Mouse (Mus musculus) hindbrain, embryonic 16.5 days (tissue): ENCODE data around the gene Fam192a. TPM values are rescaled to one million over a fixed set of nuclear protein-coding genes. Genes with fewer than 3 reads are reported as not detected.

Experiments used
- ATAC-seq: fragments of 200-750 bp; cut with Nextera tagmentation; 2 replicates; pipeline ENCODE4 v1.8.0; 2017; ENCODE audit warnings: moderate TSS enrichment, moderate library complexity
- H3K27ac ChIP-seq: fragments of 300-500 bp; sonication (generic); 2 replicates; pipeline ENCODE4 v1.5.1; 2014; ENCODE audit warnings: low read depth, mild to moderate bottlenecking, control low read depth, low read length, moderate library complexity
- H3K27me3 ChIP-seq: fragments of 300-500 bp; sonication (generic); replicated peaks from 2 replicates; pipeline ENCODE4 v1.6.1; 2014; ENCODE audit warnings: low read length; ENCODE audit not compliant: control insufficient read depth, insufficient read depth
- H3K36me3 ChIP-seq: fragments of 300-500 bp; sonication (generic); 2 replicates; pipeline ENCODE4 v1.6.1; 2014; ENCODE audit warnings: mild to moderate bottlenecking, low read length, moderate library complexity, mixed read lengths; ENCODE audit not compliant: control insufficient read depth, insufficient read depth
- H3K4me1 ChIP-seq: fragments of 300-500 bp; sonication (generic); 2 replicates; pipeline ENCODE4 v1.6.1; 2014; ENCODE audit warnings: low read depth, low read length; ENCODE audit not compliant: control insufficient read depth, insufficient read depth
- H3K4me2 ChIP-seq: fragments of 300-500 bp; sonication (generic); 2 replicates; pipeline ENCODE4 v1.6.1; 2014; ENCODE audit warnings: mild to moderate bottlenecking, low read length, control low read depth, moderate library complexity
- H3K4me3 ChIP-seq: fragments of 300-500 bp; sonication (generic); 2 replicates; pipeline ENCODE4 v1.5.1; 2014; ENCODE audit warnings: mild to moderate bottlenecking, low read length, control low read depth, moderate library complexity
- H3K9ac ChIP-seq: fragments of 300-500 bp; sonication (generic); 2 replicates; pipeline ENCODE4 v1.6.1; 2014; ENCODE audit warnings: low read depth, mild to moderate bottlenecking, control low read depth, low read length, moderate library complexity
- H3K9me3 ChIP-seq: fragments of 300-500 bp; sonication (generic); 2 replicates; pipeline ENCODE4 v1.6.1; 2014; ENCODE audit warnings: mild to moderate bottlenecking, low read length, moderate library complexity; ENCODE audit not compliant: control insufficient read depth
- WGBS: fragments of 180-500 bp; shearing (Covaris S2); extraction: QIAGEN DNeasy Blood & Tissue Kit; methylation state at CpG from one replicate; pipeline ENCODE4 v1.1.7; 2014; 5-methylcytosine and 5-hydroxymethylcytosine counted together
- polyA plus RNA-seq: library from polyadenylated mRNA; unstranded; fragments of >200 nt; fragmentation: Nextera tagmentation; extraction: Ambion mirVana; gene quantifications from 2 replicates; pipeline ENCODE4 v1.2.1, GENCODE M21; 2015

Fam192a gene
- polyA plus RNA-seq, 1 experiment from 2014 or later: 67.9 TPM

GRCm38 (mm10) chr8:94566033-94566432, 35.8 kb downstream of the Fam192a start:
- Histone ChIP-seq H3K36me3 (no peaks in the 10 kb centered on the region), H3K27me3 (no peaks in the 10 kb centered on the region), H3K4me2 (no peak overlapping the region), H3K9me3 (no peaks in the 10 kb centered on the region), H3K4me3 (no peak overlapping the region), H3K9ac (0 out of 2 replicates have a peak overlapping the region, but pooled peaks have one; percentile 8), H3K4me1 (peaks cover 34% of the 10 kb centered on the region), H3K27ac (peak overlapping the region; percentile 67)
- WGBS: 50% methylated on average over 6 of the region's 6 CpGs
- ATAC-seq: no peak

- Histone ChIP-seq H3K9ac (no peak overlapping the region), H3K27me3 (no peaks in the 10 kb centered on the region), H3K36me3 (no peaks in the 10 kb centered on the region), H3K4me3 (no peak overlapping the region), H3K4me2 (no peak overlapping the region), H3K4me1 (peaks cover 34% of the 10 kb centered on the region), H3K27ac (no peak overlapping the region), H3K9me3 (no peaks in the 10 kb centered on the region)
- ATAC-seq: no peak
These were observed 37.4 kb downstream of the Fam192a start for GRCm38 (mm10) chr8:94564421-94564820.

- Histone ChIP-seq H3K36me3 (no peaks in the 10 kb centered on the region), H3K4me1 (peaks cover 15% of the 10 kb centered on the region), H3K9ac (no peak overlapping the region), H3K27ac (peak overlapping the region; percentile 48; the same call in 1 of the 2 replicates), H3K4me2 (no peak overlapping the region), H3K27me3 (no peaks in the 10 kb centered on the region), H3K4me3 (no peak overlapping the region), H3K9me3 (no peaks in the 10 kb centered on the region)
- peak; percentile 92 for ATAC-seq
- WGBS: 15% methylated on average over 5 of the region's 5 CpGs
These were observed 40.5 kb downstream of the Fam192a start for GRCm38 (mm10) chr8:94561256-94561655.

DNA sequence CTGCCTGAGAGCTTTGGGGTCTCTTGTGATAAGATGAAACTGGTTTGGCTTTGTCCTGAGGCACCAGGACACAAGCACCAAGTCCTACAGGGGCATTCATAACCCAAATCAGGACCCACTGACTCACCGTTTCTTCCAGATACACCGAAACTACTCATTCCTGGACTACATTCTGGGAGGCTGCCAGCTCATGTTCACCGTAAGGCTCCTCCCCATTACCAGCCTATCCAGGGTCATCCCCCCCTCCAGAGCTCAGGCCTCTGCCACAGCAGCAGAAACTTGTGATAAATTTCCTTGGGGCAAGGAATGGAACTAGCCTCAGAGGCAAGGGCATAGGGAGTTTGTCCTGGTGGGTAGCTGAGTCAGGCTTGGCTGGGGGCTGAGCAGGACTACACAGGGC, 44.5 kb downstream of the Fam192a start:
- H3K4me2 ChIP-seq: no peak overlapping the region
- ATAC-seq: no peak
- WGBS: 68% methylated on average over 3 of the region's 3 CpGs
- no peak overlapping the region for H3K27ac ChIP-seq
- no peak overlapping the region for H3K9ac ChIP-seq
- peaks cover 7% of the 10 kb centered on the region for H3K4me1 ChIP-seq
- H3K4me3 ChIP-seq: no peak overlapping the region
- no peaks in the 10 kb centered on the region for H3K9me3 ChIP-seq
- no peaks in the 10 kb centered on the region for H3K27me3 ChIP-seq
- H3K36me3 ChIP-seq: no peaks in the 10 kb centered on the region

- no peaks in the 10 kb centered on the region for H3K9me3 ChIP-seq
- H3K4me3 ChIP-seq: no peak overlapping the region
- peak; percentile 22; the same call in 1 of the 2 replicates for ATAC-seq
- no peak overlapping the region for H3K4me2 ChIP-seq
- H3K27me3 ChIP-seq: no peaks in the 10 kb centered on the region
- H3K4me1 ChIP-seq: peaks cover 16% of the 10 kb centered on the region
- no peaks in the 10 kb centered on the region for H3K36me3 ChIP-seq
- WGBS: 64% methylated on average over 2 of the region's 2 CpGs
- H3K27ac ChIP-seq: peak overlapping the region; percentile 69; the same call in 1 of the 2 replicates
- no peak overlapping the region for H3K9ac ChIP-seq
These were observed 49.1 kb downstream of the Fam192a start for GRCm38 (mm10) chr8:94552696-94553095.

GRCm38 (mm10) chr8:94551471-94552422, 50.0 kb downstream of the Fam192a start:
- Histone ChIP-seq H3K4me2 (no peak overlapping the region), H3K9ac (no peak overlapping the region), H3K27me3 (no peaks in the 10 kb centered on the region), H3K4me3 (no peak overlapping the region), H3K36me3 (no peaks in the 10 kb centered on the region), H3K27ac (peak overlapping the region; percentile 76), H3K9me3 (no peaks in the 10 kb centered on the region), H3K4me1 (peaks cover 16% of the 10 kb centered on the region)
- peak; percentile 85 for ATAC-seq
- 29% methylated on average over 17 of the region's 17 CpGs for WGBS

- no peak overlapping the region for H3K4me2 ChIP-seq
- no peak overlapping the region for H3K4me3 ChIP-seq
- peaks cover 22% of the 10 kb centered on the region for H3K4me1 ChIP-seq
- WGBS: 81% methylated on average over 5 of the region's 5 CpGs
- no peaks in the 10 kb centered on the region for H3K36me3 ChIP-seq
- H3K9me3 ChIP-seq: no peaks in the 10 kb centered on the region
- ATAC-seq: no peak
- no peaks in the 10 kb centered on the region for H3K27me3 ChIP-seq
- no peak overlapping the region; the same call in 1 of the 2 replicates for H3K27ac ChIP-seq
- no peak overlapping the region for H3K9ac ChIP-seq
These were observed 51.8 kb downstream of the Fam192a start for GRCm38 (mm10) chr8:94549998-94550397.

GRCm38 (mm10) chr8:94549482-94549881, 52.3 kb downstream of the Fam192a start:
- ATAC-seq: no peak
- Histone ChIP-seq H3K27ac (no peak overlapping the region), H3K4me3 (no peak overlapping the region), H3K4me2 (no peak overlapping the region), H3K36me3 (no peaks in the 10 kb centered on the region), H3K9ac (no peak overlapping the region), H3K4me1 (peaks cover 22% of the 10 kb centered on the region), H3K27me3 (no peaks in the 10 kb centered on the region), H3K9me3 (no peaks in the 10 kb centered on the region)
- WGBS: 46% methylated on average over 5 of the region's 5 CpGs

GRCm38 (mm10) chr8:94549041-94549440, 52.8 kb downstream of the Fam192a start:
- no peak for ATAC-seq
- 56% methylated on average over 5 of the region's 5 CpGs for WGBS

More at GRCm38 (mm10) chr8:94549041-94549440, 52.8 kb downstream of the Fam192a start:
- peaks cover 22% of the 10 kb centered on the region for H3K4me1 ChIP-seq
- no peaks in the 10 kb centered on the region for H3K36me3 ChIP-seq
- H3K4me2 ChIP-seq: no peak overlapping the region
- no peak overlapping the region for H3K9ac ChIP-seq
- H3K27ac ChIP-seq: no peak overlapping the region
- no peaks in the 10 kb centered on the region for H3K9me3 ChIP-seq
- H3K4me3 ChIP-seq: no peak overlapping the region
- H3K27me3 ChIP-seq: no peaks in the 10 kb centered on the region
